Mouse (Mus musculus): Measurements from ENCODE around the gene 1500009C09Rik.
A peak's percentile ranks its signal among the peaks of the same experiment; 100 is the strongest.

DNA sequence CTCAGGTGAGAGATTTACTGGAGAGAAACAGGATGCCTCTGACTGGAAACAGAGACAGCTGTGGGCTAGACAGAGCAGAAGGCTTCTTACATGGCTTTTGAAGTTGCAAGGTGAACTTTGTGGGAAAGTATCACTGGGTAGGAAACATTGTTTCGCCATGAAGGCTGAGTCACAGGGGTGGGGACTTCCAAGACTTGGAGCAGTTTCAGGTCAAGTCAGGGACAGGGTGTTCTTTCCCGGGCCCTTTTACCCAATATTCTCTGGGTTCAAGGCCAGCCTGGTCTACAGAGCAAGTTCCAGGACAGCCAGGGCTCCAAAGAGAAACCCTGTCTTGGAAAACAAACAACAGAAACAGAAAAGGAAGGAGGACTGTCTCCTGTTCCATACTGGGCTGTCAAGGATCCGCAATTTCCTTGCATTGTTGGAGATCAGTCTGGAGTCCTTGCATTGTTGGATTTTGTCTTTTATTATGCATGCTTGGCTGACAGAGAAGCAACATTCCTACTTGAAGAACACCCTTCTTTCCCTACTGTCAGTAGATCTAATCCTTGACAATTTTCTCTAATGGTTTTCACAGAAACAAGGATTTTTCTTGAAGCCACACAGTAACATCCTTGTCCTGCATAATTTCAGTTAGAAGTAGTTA is 4.9 kb upstream of the 1500009C09Rik start:
- TF ChIP-seq CTCF (IDR thresholded peaks at IDR 0.05) (no peak), EP300 (IDR thresholded peaks at IDR 0.05) (0 out of 2 replicates have a peak, but pooled peaks have one; percentile 29)

Data from lung, postnatal 0 days (tissue).